Mouse (Mus musculus) lung, adult 2 months (tissue): ENCODE results near the gene H2-M10.6.

Experiments used
- CTCF ChIP-seq: fragments of 200-500 bp; IDR thresholded peaks from 2 replicates; pipeline ENCODE4 v1.5.1; 2011; ENCODE audit warnings: mild to moderate bottlenecking, low read length, control low read depth; ENCODE audit not compliant: insufficient read depth
- POLR2A ChIP-seq: fragments of 200-500 bp; IDR thresholded peaks from 2 replicates; pipeline ENCODE4 v1.6.1; 2011; ENCODE audit warnings: low read depth, mild to moderate bottlenecking, control low read depth, low read length, borderline replicate concordance; ENCODE audit errors: extremely low read depth

GRCm38 (mm10) chr17:36825525-36825924 lies 13.6 kb downstream of the H2-M10.6 start:
- TF ChIP-seq CTCF (no peak), POLR2A (no peak)
